Mouse (Mus musculus): ENCODE measurements at regions not wholly inside any gene's neighbourhood (a gene's known extent, or its start where the extent isn't known, plus 50 kb on each side); places are given as distances from the start of the nearest gene placed in this dataset.

- Histone ChIP-seq H3K4me1 (ENCODE audit: insufficient read depth) (0 out of 2 replicates have a peak, but pooled peaks cover 4% of the 10 kb centered on the region), H3K9me3 (ENCODE audit: low read length) (no peaks in the 10 kb centered on the region), H3K4me3 (ENCODE audit: low read depth, low read length) (no peak overlapping the region), H3K9ac (replicated peaks) (no peak overlapping the region), H3K27ac (ENCODE audit: low read depth) (no peak overlapping the region), H3K4me2 (ENCODE audit: low read depth, low read length) (no peak overlapping the region), H3K36me3 (replicated peaks; ENCODE audit: insufficient read depth, low read length) (no peaks in the 10 kb centered on the region), H3K27me3 (ENCODE audit: insufficient read depth, low read length) (no peaks in the 10 kb centered on the region)
- ATAC-seq (no peak), DNase-seq (no peak)
- TF ChIP-seq CTCF (IDR thresholded peaks at IDR 0.05; ENCODE audit: low read depth) (no peak), EP300 (IDR thresholded peaks at IDR 0.05; ENCODE audit: low read depth) (no peak)
- 63% methylated on average over 4 of the region's 4 CpGs for WGBS (ENCODE audit: insufficient replicate concordance)
Measured at GRCm38 (mm10) chr2:50968382-50968781, 180.5 kb downstream of the Rnd3 start.

GRCm38 (mm10) chr2:50967826-50968225, 181.1 kb downstream of the Rnd3 start:
- no peak for ATAC-seq
- Histone ChIP-seq H3K9ac (replicated peaks) (no peak overlapping the region), H3K4me1 (ENCODE audit: insufficient read depth) (0 out of 2 replicates have a peak, but pooled peaks cover 4% of the 10 kb centered on the region), H3K27me3 (ENCODE audit: insufficient read depth, low read length) (no peaks in the 10 kb centered on the region), H3K4me3 (ENCODE audit: low read depth, low read length) (no peak overlapping the region), H3K4me2 (ENCODE audit: low read depth, low read length) (no peak overlapping the region), H3K36me3 (replicated peaks; ENCODE audit: insufficient read depth, low read length) (no peaks in the 10 kb centered on the region), H3K9me3 (ENCODE audit: low read length) (no peaks in the 10 kb centered on the region), H3K27ac (ENCODE audit: low read depth) (no peak overlapping the region)
- TF ChIP-seq CTCF (IDR thresholded peaks at IDR 0.05; ENCODE audit: low read depth) = no peak
- TF ChIP-seq EP300 (IDR thresholded peaks at IDR 0.05; ENCODE audit: low read depth) = no peak
- no peak for DNase-seq
- 57% methylated on average over 4 of the region's 4 CpGs for WGBS (ENCODE audit: insufficient replicate concordance)

DNA sequence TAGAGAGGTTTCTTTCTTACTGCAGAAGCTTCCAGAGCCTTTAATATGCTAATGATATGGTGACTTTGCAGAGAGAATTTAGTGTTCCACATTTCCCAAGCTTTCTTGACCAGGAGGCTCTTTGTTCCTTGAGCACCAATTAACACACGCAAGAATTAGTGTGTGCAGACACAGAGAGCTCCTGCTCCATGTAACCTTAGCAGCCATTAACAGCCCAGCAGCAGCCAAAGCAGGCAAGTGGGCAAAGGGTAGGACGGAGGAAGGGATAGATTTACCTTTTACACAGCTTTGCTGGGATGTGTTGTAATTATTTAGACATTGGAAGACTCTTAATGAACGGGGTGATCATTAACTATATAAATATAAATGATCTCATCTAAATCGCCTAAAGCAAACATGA, 181.8 kb downstream of the Rnd3 start:
- DNase-seq (no peak), ATAC-seq (peak; percentile 61)
- WGBS (ENCODE audit: insufficient replicate concordance) = 57% methylated on average over 4 of the region's 4 CpGs
- Histone ChIP-seq H3K4me2 (ENCODE audit: low read depth, low read length) (no peak overlapping the region), H3K27me3 (ENCODE audit: insufficient read depth, low read length) (no peaks in the 10 kb centered on the region), H3K9me3 (ENCODE audit: low read length) (no peaks in the 10 kb centered on the region), H3K36me3 (replicated peaks; ENCODE audit: insufficient read depth, low read length) (no peaks in the 10 kb centered on the region), H3K4me3 (ENCODE audit: low read depth, low read length) (no peak overlapping the region), H3K27ac (ENCODE audit: low read depth) (peak overlapping the region; percentile 34; the same call in 1 of the 2 replicates), H3K9ac (replicated peaks) (no peak overlapping the region), H3K4me1 (ENCODE audit: insufficient read depth) (0 out of 2 replicates have a peak, but pooled peaks cover 4% of the 10 kb centered on the region)
- TF ChIP-seq CTCF (IDR thresholded peaks at IDR 0.05; ENCODE audit: low read depth) = no peak
- TF ChIP-seq EP300 (IDR thresholded peaks at IDR 0.05; ENCODE audit: low read depth) = no peak

- DNase-seq (no peak), ATAC-seq (no peak)
- H3K4me2 ChIP-seq (ENCODE audit: low read depth, low read length) = no peak overlapping the region
- no peak overlapping the region for H3K4me3 ChIP-seq (ENCODE audit: low read depth, low read length)
- no peak overlapping the region for H3K27ac ChIP-seq (ENCODE audit: low read depth)
- WGBS (ENCODE audit: insufficient replicate concordance) = 78% methylated on average over 8 of the region's 8 CpGs
- H3K27me3 ChIP-seq (ENCODE audit: insufficient read depth, low read length) = no peaks in the 10 kb centered on the region
- TF ChIP-seq CTCF (IDR thresholded peaks at IDR 0.05; ENCODE audit: low read depth) = no peak
- TF ChIP-seq EP300 (IDR thresholded peaks at IDR 0.05; ENCODE audit: low read depth) = no peak
- H3K36me3 ChIP-seq (replicated peaks; ENCODE audit: insufficient read depth, low read length) = no peaks in the 10 kb centered on the region
- H3K9me3 ChIP-seq (ENCODE audit: low read length) = no peaks in the 10 kb centered on the region
- 0 out of 2 replicates have a peak, but pooled peaks cover 4% of the 10 kb centered on the region for H3K4me1 ChIP-seq (ENCODE audit: insufficient read depth)
- no peak overlapping the region for H3K9ac ChIP-seq (replicated peaks)
Measured at GRCm38 (mm10) chr2:50965485-50966017, 183.4 kb downstream of the Rnd3 start.

DNA sequence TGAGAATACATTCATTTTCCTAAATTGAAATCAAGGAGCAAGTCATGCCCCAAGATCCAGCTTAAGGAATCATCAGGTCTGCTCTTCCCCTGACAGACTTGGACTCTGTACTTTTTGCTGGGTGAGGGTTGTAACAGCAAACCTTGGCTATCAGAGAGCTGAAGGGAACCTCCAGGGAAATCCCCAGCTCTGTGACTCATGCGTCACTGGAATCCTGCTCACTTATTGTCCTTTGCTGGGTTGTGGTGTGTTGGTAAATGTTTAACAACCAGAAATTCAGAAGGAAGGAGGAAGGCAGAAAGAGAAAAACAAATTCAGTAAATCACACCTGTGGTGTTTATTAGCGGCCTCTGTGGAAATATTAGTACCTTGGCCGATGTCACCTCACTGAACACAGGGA, 184.8 kb downstream of the Rnd3 start:
- ATAC-seq = peak; percentile 92
- peak; percentile 17 for DNase-seq
- Histone ChIP-seq H3K4me2 (ENCODE audit: low read depth, low read length) (no peak overlapping the region; the same call in 1 of the 2 replicates), H3K4me3 (ENCODE audit: low read depth, low read length) (no peak overlapping the region), H3K36me3 (replicated peaks; ENCODE audit: insufficient read depth, low read length) (no peaks in the 10 kb centered on the region), H3K9ac (replicated peaks) (no peak overlapping the region), H3K4me1 (ENCODE audit: insufficient read depth) (0 out of 2 replicates have a peak, but pooled peaks cover 4% of the 10 kb centered on the region), H3K27ac (ENCODE audit: low read depth) (no peak overlapping the region), H3K27me3 (ENCODE audit: insufficient read depth, low read length) (no peaks in the 10 kb centered on the region), H3K9me3 (ENCODE audit: low read length) (no peaks in the 10 kb centered on the region)
- TF ChIP-seq EP300 (IDR thresholded peaks at IDR 0.05; ENCODE audit: low read depth) = no peak
- no peak for TF ChIP-seq CTCF (IDR thresholded peaks at IDR 0.05; ENCODE audit: low read depth)
- 54% methylated on average over 3 of the region's 3 CpGs for WGBS (ENCODE audit: insufficient replicate concordance)

- 37% methylated on average over 4 of the region's 4 CpGs for WGBS (ENCODE audit: insufficient replicate concordance)
- Histone ChIP-seq H3K4me3 (ENCODE audit: low read depth, low read length) (no peak overlapping the region), H3K9ac (replicated peaks) (no peak overlapping the region), H3K9me3 (ENCODE audit: low read length) (no peaks in the 10 kb centered on the region), H3K27ac (ENCODE audit: low read depth) (no peak overlapping the region), H3K4me1 (ENCODE audit: insufficient read depth) (no peaks in the 10 kb centered on the region), H3K27me3 (ENCODE audit: insufficient read depth, low read length) (no peaks in the 10 kb centered on the region), H3K36me3 (replicated peaks; ENCODE audit: insufficient read depth, low read length) (no peaks in the 10 kb centered on the region), H3K4me2 (ENCODE audit: low read depth, low read length) (no peak overlapping the region)
- TF ChIP-seq EP300 (IDR thresholded peaks at IDR 0.05; ENCODE audit: low read depth) = no peak
- no peak for TF ChIP-seq CTCF (IDR thresholded peaks at IDR 0.05; ENCODE audit: low read depth)
- ATAC-seq (no peak), DNase-seq (no peak)
Measured at GRCm38 (mm10) chr2:50961049-50961448, 187.9 kb downstream of the Rnd3 start.

All from liver, postnatal 0 days (tissue).